Mouse (Mus musculus) forebrain, embryonic 14.5 days (tissue): Measurements from ENCODE around the gene Chd3. TPM values are rescaled to one million over a fixed set of nuclear protein-coding genes. Genes with fewer than 3 reads are reported as not detected.

Experiments
- ATAC-seq: fragments of 200-750 bp; cut with Nextera tagmentation; 2 replicates; pipeline ENCODE4 v1.8.0; 2017; ENCODE audit warnings: mild to moderate bottlenecking, moderate library complexity
- DNase-seq: peaks from one replicate; pipeline ENCODE4 v3.0.0-alpha.2; 2015; ENCODE audit warnings: low spot score
- H3K27ac ChIP-seq: fragments of 300-500 bp; sonication (generic); 2 replicates; pipeline ENCODE4 v1.5.1; 2014; ENCODE audit warnings: low read depth, mild to moderate bottlenecking, control low read depth, low read length, moderate library complexity
- H3K27me3 ChIP-seq: fragments of 300-500 bp; sonication (generic); replicated peaks from 2 replicates; pipeline ENCODE4 v1.6.1; 2014; ENCODE audit warnings: low read length, control low read depth, mixed read lengths; ENCODE audit not compliant: control insufficient read depth, insufficient read depth
- H3K36me3 ChIP-seq: fragments of 300-500 bp; sonication (generic); 2 replicates; pipeline ENCODE4 v1.6.1; 2014; ENCODE audit warnings: low read length, control low read depth; ENCODE audit not compliant: control insufficient read depth, insufficient read depth
- H3K4me1 ChIP-seq: fragments of 300-500 bp; sonication (generic); 2 replicates; pipeline ENCODE4 v1.6.1; 2014; ENCODE audit warnings: antibody characterized with exemption, low read length, control low read depth; ENCODE audit not compliant: control insufficient read depth, insufficient read depth
- H3K4me2 ChIP-seq: fragments of 300-500 bp; sonication (generic); 2 replicates; pipeline ENCODE4 v1.6.1; 2014; ENCODE audit warnings: mild to moderate bottlenecking, control low read depth, low read length
- H3K4me3 ChIP-seq: fragments of 300-500 bp; sonication (generic); 2 replicates; pipeline ENCODE4 v1.5.1; 2014; ENCODE audit warnings: low read depth, low read length, control low read depth
- H3K9ac ChIP-seq: fragments of 300-500 bp; sonication (generic); 2 replicates; pipeline ENCODE4 v1.6.1; 2014; ENCODE audit warnings: mild to moderate bottlenecking, low read length, control low read depth, moderate library complexity
- H3K9me3 ChIP-seq: fragments of 300-500 bp; sonication (generic); replicated peaks from 2 replicates; pipeline ENCODE4 v1.6.1; 2016; ENCODE audit warnings: low read length, control low read depth, mixed read lengths; ENCODE audit not compliant: control insufficient read depth
- WGBS: fragments of 180-500 bp; shearing (Covaris S2); extraction: QIAGEN DNeasy Blood & Tissue Kit; methylation state at CpG from one replicate; pipeline ENCODE4 v1.1.7; 2014; 5-methylcytosine and 5-hydroxymethylcytosine counted together
- polyA plus RNA-seq: library from polyadenylated mRNA; unstranded; fragments of >200 nt; fragmentation: Nextera tagmentation; extraction: Ambion mirVana; gene quantifications from 2 replicates; pipeline ENCODE4 v1.2.1, GENCODE M21; 2014

The Chd3 gene
- polyA plus RNA-seq, 1 experiment from 2014 or later: 70.3 TPM

GRCm38 (mm10) chr11:69371601-69372000 is 2.4 kb upstream of the Chd3 start:
- no peak; the same call in 1 of the 2 replicates for ATAC-seq
- H3K4me2 ChIP-seq: peak overlapping the region; percentile 28
- peaks cover 8% of the 10 kb centered on the region; the same call in 1 of the 2 replicates for H3K36me3 ChIP-seq
- H3K27ac ChIP-seq: peak overlapping the region; percentile 88
- no peak overlapping the region; the same call in 1 of the 2 replicates for H3K9ac ChIP-seq
- peak; percentile 29 for DNase-seq
- H3K9me3 ChIP-seq: no peaks in the 10 kb centered on the region
- H3K27me3 ChIP-seq: no peaks in the 10 kb centered on the region
- H3K4me1 ChIP-seq: peaks cover 23% of the 10 kb centered on the region
- WGBS: 27% methylated on average over 12 of the region's 12 CpGs
- no peak overlapping the region for H3K4me3 ChIP-seq

GRCm38 (mm10) chr11:69370817-69371215 is 1.6 kb upstream of the Chd3 start:
- peaks cover 27% of the 10 kb centered on the region for H3K4me1 ChIP-seq

GRCm38 (mm10) chr11:69369990-69370816 is 997 bp upstream of the Chd3 start:
- DNase-seq: peak; percentile 59

More at GRCm38 (mm10) chr11:69370817-69371215, 1.6 kb upstream of the Chd3 start:
- Histone ChIP-seq H3K36me3 (peaks cover 8% of the 10 kb centered on the region; the same call in 1 of the 2 replicates), H3K9ac (peak overlapping the region; percentile 18; the same call in 1 of the 2 replicates), H3K4me2 (peak overlapping the region; percentile 28), H3K27me3 (no peaks in the 10 kb centered on the region), H3K9me3 (no peaks in the 10 kb centered on the region), H3K4me3 (0 out of 2 replicates have a peak overlapping the region, but pooled peaks have one; percentile 4), H3K27ac (peak overlapping the region; percentile 88)
- WGBS: 15% methylated on average over 9 of the region's 9 CpGs
- DNase-seq (peak; percentile 22), ATAC-seq (no peak)

GRCm38 (mm10) chr11:69368356-69369214 is 621 bp downstream of the Chd3 start:
- under 1% methylated on average over 55 of the region's 106 CpGs for whole genome bisulfite sequencing
- Histone ChIP-seq H3K27ac (peak overlapping the region; percentile 100), H3K9me3 (no peaks in the 10 kb centered on the region), H3K9ac (peak overlapping the region; percentile 100), H3K27me3 (no peaks in the 10 kb centered on the region), H3K36me3 (peaks cover 11% of the 10 kb centered on the region), H3K4me1 (peaks cover 47% of the 10 kb centered on the region), H3K4me2 (peak overlapping the region; percentile 96), H3K4me3 (peak overlapping the region; percentile 97)
- ATAC-seq: no peak
- peak; percentile 42 for DNase-seq

More at GRCm38 (mm10) chr11:69369990-69370816, 997 bp upstream of the Chd3 start:
- peaks cover 5% of the 10 kb centered on the region; the same call in 1 of the 2 replicates for H3K36me3 ChIP-seq
- H3K4me3 ChIP-seq: peak overlapping the region; percentile 97
- peak overlapping the region; percentile 100 for H3K27ac ChIP-seq
- no peak for ATAC-seq
- WGBS: 16% methylated on average over 2 of the region's 2 CpGs
- no peaks in the 10 kb centered on the region for H3K27me3 ChIP-seq
- H3K4me1 ChIP-seq: peaks cover 33% of the 10 kb centered on the region
- no peaks in the 10 kb centered on the region for H3K9me3 ChIP-seq
- H3K9ac ChIP-seq: peak overlapping the region; percentile 100
- peak overlapping the region; percentile 96 for H3K4me2 ChIP-seq

- Histone ChIP-seq H3K4me3 (peak overlapping the region; percentile 97), H3K4me1 (peaks cover 47% of the 10 kb centered on the region), H3K36me3 (peaks cover 18% of the 10 kb centered on the region), H3K9me3 (no peaks in the 10 kb centered on the region), H3K4me2 (peak overlapping the region; percentile 96), H3K9ac (peak overlapping the region; percentile 100), H3K27me3 (no peaks in the 10 kb centered on the region), H3K27ac (peak overlapping the region; percentile 100)
- ATAC-seq: no peak
- WGBS: under 1% methylated on average over 22 of the region's 22 CpGs
- DNase-seq: peak; percentile 17
Observed at GRCm38 (mm10) chr11:69367616-69368355, 1.4 kb downstream of the Chd3 start.

GRCm38 (mm10) chr11:69366855-69367615 is 2.2 kb downstream of the Chd3 start:
- ATAC-seq (no peak), DNase-seq (peak; percentile 55)
- H3K4me1 ChIP-seq: peaks cover 42% of the 10 kb centered on the region
- peak overlapping the region; percentile 100 for H3K9ac ChIP-seq
- peaks cover 24% of the 10 kb centered on the region for H3K36me3 ChIP-seq
- no peaks in the 10 kb centered on the region for H3K9me3 ChIP-seq
- H3K27me3 ChIP-seq: no peaks in the 10 kb centered on the region
- H3K4me3 ChIP-seq: peak overlapping the region; percentile 97
- H3K27ac ChIP-seq: peak overlapping the region; percentile 100
- under 1% methylated on average over 22 of the region's 22 CpGs for WGBS
- peak overlapping the region; percentile 96 for H3K4me2 ChIP-seq

- ATAC-seq: peak; percentile 81
- peak; percentile 99 for DNase-seq
- under 1% methylated on average over 26 of the region's 26 CpGs for WGBS
- H3K27ac ChIP-seq: peak overlapping the region; percentile 100
- H3K9me3 ChIP-seq: no peaks in the 10 kb centered on the region
- H3K27me3 ChIP-seq: no peaks in the 10 kb centered on the region
- H3K4me1 ChIP-seq: peaks cover 35% of the 10 kb centered on the region
- H3K4me2 ChIP-seq: peak overlapping the region; percentile 96
- H3K4me3 ChIP-seq: peak overlapping the region; percentile 97
- peak overlapping the region; percentile 100 for H3K9ac ChIP-seq
- peaks cover 31% of the 10 kb centered on the region for H3K36me3 ChIP-seq
Observed at GRCm38 (mm10) chr11:69366157-69366854, 2.9 kb downstream of the Chd3 start.
